Mouse (Mus musculus) ES-E14 (cell line): Measurements from ENCODE around the gene Lpp.

Source experiments
- CHD2 ChIP-seq: IDR thresholded peaks from 2 replicates; pipeline ENCODE4 v1.6.1; 2014; ENCODE audit warnings: mild to moderate bottlenecking, low read depth, low read length, inconsistent platforms
- HCFC1 ChIP-seq: IDR thresholded peaks from 2 replicates; pipeline ENCODE4 v1.6.1; 2012; ENCODE audit warnings: low read length, inconsistent platforms, borderline replicate concordance; ENCODE audit not compliant: insufficient read depth
- MAFK ChIP-seq: IDR thresholded peaks from 2 replicates; pipeline ENCODE4 v1.6.1; 2014; ENCODE audit warnings: mild to moderate bottlenecking, low read depth, low read length, inconsistent platforms; ENCODE audit not compliant: insufficient read depth
- ZC3H11A ChIP-seq: IDR thresholded peaks from 2 replicates; pipeline ENCODE4 v1.6.1; 2012; ENCODE audit warnings: low read depth, mild to moderate bottlenecking, inconsistent platforms, low read length, borderline replicate concordance

GRCm38 (mm10) chr16:24582847-24583246, 189.5 kb downstream of the Lpp start:
- no peak for TF ChIP-seq MAFK
- no peak for TF ChIP-seq ZC3H11A
- no peak for TF ChIP-seq HCFC1
- TF ChIP-seq CHD2, result no peak
